Mouse (Mus musculus): ENCODE measurements around the gene Tnk2. TPM values are rescaled to one million over a fixed set of nuclear protein-coding genes. Genes with fewer than 3 reads are reported as not detected.
A peak's percentile ranks its signal among the peaks of the same experiment; 100 is the strongest.

Gene Tnk2
- polyA plus RNA-seq, 1 experiment from 2014 or later: 12.5 TPM

- H3K27me3 ChIP-seq (replicated peaks): no peaks in the 10 kb centered on the region
- H3K4me2 ChIP-seq (replicated peaks): peak overlapping the region; percentile 70
- whole genome bisulfite sequencing: 80% methylated on average over 5 of the region's 5 CpGs
- peak overlapping the region; percentile 76; the same call in 1 of the 2 replicates for H3K4me3 ChIP-seq
- no peak overlapping the region for H3K9ac ChIP-seq
- no peaks in the 10 kb centered on the region for H3K9me3 ChIP-seq
- peaks cover 11% of the 10 kb centered on the region for H3K36me3 ChIP-seq
- no peak for ATAC-seq (ENCODE audit: low FRiP score, low read depth)
- H3K27ac ChIP-seq: no peak overlapping the region
- H3K4me1 ChIP-seq: peaks cover 9% of the 10 kb centered on the region
Observed at GRCm38 (mm10) chr16:32610460-32611255, 33.0 kb upstream of the Tnk2 start.

DNA sequence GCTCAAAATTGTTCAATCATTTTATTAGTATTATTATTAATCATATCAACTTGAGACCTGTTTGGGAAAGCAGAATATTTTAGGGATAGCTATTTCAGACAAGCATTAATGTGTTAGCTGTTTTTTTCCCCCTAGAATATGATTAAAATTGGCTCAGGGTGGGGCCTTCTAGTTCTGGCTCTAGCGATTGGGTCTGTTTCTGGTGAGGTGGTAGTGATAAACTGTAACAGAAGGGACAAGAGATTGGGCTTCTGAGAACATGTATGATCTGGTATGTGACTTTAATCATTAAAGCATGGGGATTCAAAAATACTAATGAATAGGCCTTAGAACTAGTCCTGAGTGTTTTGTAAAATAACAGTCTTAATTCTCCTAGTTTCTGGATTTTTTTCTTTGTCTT lies 31.6 kb upstream of the Tnk2 start:
- Histone ChIP-seq H3K4me2 (replicated peaks) (no peak overlapping the region), H3K9ac (no peak overlapping the region), H3K36me3 (peaks cover 17% of the 10 kb centered on the region), H3K4me3 (no peak overlapping the region), H3K27ac (no peak overlapping the region), H3K9me3 (no peaks in the 10 kb centered on the region), H3K27me3 (replicated peaks) (no peaks in the 10 kb centered on the region), H3K4me1 (peaks cover 9% of the 10 kb centered on the region)
- WGBS: 91% methylated on average over 1 of the region's 1 CpGs
- ATAC-seq (ENCODE audit: low FRiP score, low read depth): no peak

DNA sequence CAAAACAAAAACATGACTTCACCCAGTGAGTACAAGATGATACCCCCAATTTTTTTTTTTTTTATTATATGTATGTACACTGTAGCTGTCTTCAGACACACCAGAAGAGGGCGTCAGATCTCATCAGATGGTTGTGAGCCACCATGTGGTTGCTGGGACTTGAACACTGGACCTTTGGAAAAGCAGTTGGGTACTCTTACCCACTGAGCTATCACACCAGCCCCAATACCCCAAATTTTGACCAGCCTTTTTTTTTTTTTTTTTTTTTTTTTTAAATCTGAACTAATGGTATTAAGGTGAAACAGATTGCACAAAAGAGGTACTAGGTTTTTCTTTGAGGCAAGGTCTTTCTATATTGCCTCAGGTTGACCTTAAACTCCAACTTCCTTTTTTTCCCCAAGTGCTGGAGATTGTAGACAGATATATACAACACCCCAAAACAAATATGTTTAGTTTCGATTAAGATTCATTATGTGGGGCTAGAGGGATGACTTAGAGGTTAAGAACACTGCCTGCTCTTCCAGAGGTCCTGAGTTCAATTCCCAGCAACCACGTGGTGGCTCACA lies 30.3 kb upstream of the Tnk2 start:
- Histone ChIP-seq H3K4me3 (no peak overlapping the region), H3K9me3 (no peaks in the 10 kb centered on the region), H3K4me1 (peaks cover 9% of the 10 kb centered on the region), H3K27me3 (replicated peaks) (no peaks in the 10 kb centered on the region), H3K27ac (no peak overlapping the region), H3K9ac (no peak overlapping the region), H3K36me3 (peaks cover 23% of the 10 kb centered on the region), H3K4me2 (replicated peaks) (no peak overlapping the region)
- no peak for ATAC-seq (ENCODE audit: low FRiP score, low read depth)
- WGBS: 87% methylated on average over 3 of the region's 3 CpGs

DNA sequence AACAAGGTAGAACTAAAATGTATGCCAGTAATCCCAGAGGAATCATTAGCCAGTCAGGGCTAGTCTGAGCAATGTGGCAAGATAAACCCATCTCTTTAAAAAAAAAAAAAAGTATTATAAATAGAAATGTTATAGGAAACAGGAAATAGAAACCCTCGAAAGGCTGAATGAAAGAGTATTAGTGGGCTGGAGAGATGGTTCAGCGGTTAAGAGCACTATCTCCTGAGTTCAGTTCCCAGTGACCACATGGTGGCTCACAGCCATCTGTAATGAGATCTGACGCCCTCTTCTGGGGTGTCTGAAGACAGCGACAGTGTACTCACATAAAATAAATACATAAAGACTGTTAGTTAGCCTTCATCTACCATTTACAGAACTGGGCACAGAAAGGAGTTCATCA lies 29.6 kb upstream of the Tnk2 start:
- WGBS: 70% methylated on average over 4 of the region's 4 CpGs

DNA sequence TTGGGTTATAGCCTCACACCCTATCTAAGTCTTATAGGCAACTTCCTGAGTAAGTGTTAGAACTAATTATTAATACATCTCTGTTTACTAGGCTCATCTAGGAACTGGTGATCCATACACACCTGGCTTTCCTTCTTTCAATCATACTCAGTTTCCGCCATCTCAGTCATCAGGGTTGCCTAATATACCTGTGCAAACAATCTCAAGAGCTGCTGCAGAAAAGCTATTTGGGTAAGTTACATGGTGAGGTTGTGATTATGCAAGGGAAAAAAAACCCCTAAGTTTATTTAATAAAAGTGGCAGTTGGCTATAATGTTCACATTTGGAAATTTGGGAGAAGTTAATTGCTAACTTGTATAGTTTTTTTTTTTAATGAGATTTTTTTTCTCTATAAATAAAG lies 24.7 kb upstream of the Tnk2 start:
- WGBS: 100% methylated on average over 1 of the region's 1 CpGs
- Histone ChIP-seq H3K9me3 (no peaks in the 10 kb centered on the region), H3K4me2 (replicated peaks) (no peak overlapping the region), H3K36me3 (peaks cover 64% of the 10 kb centered on the region), H3K4me3 (no peak overlapping the region), H3K27ac (no peak overlapping the region), H3K9ac (no peak overlapping the region), H3K4me1 (no peaks in the 10 kb centered on the region), H3K27me3 (replicated peaks) (no peaks in the 10 kb centered on the region)
- no peak for ATAC-seq (ENCODE audit: low FRiP score, low read depth)

More for the DNA sequence above, 29.6 kb upstream of the Tnk2 start:
- H3K9ac ChIP-seq: no peak overlapping the region
- no peaks in the 10 kb centered on the region for H3K27me3 ChIP-seq (replicated peaks)
- peaks cover 9% of the 10 kb centered on the region for H3K4me1 ChIP-seq
- no peaks in the 10 kb centered on the region for H3K9me3 ChIP-seq
- peaks cover 28% of the 10 kb centered on the region for H3K36me3 ChIP-seq
- H3K27ac ChIP-seq: no peak overlapping the region
- no peak overlapping the region for H3K4me3 ChIP-seq
- no peak overlapping the region for H3K4me2 ChIP-seq (replicated peaks)
- ATAC-seq (ENCODE audit: low FRiP score, low read depth): no peak

GRCm38 (mm10) chr16:32628140-32628539 lies 15.5 kb upstream of the Tnk2 start:
- ATAC-seq (ENCODE audit: low FRiP score, low read depth): no peak
- WGBS: 93% methylated on average over 8 of the region's 8 CpGs

GRCm38 (mm10) chr16:32632328-32632824 lies 11.3 kb upstream of the Tnk2 start:
- Histone ChIP-seq H3K4me2 (replicated peaks) (no peak overlapping the region), H3K4me3 (no peak overlapping the region), H3K27ac (no peak overlapping the region), H3K4me1 (no peaks in the 10 kb centered on the region), H3K9me3 (no peaks in the 10 kb centered on the region), H3K27me3 (replicated peaks) (no peaks in the 10 kb centered on the region), H3K36me3 (peaks cover 35% of the 10 kb centered on the region), H3K9ac (no peak overlapping the region)
- no peak for ATAC-seq (ENCODE audit: low FRiP score, low read depth)
- 87% methylated on average over 4 of the region's 4 CpGs for WGBS

More at GRCm38 (mm10) chr16:32628140-32628539, 15.5 kb upstream of the Tnk2 start:
- Histone ChIP-seq H3K27me3 (replicated peaks) (no peaks in the 10 kb centered on the region), H3K9ac (no peak overlapping the region), H3K9me3 (no peaks in the 10 kb centered on the region), H3K27ac (no peak overlapping the region), H3K4me1 (no peaks in the 10 kb centered on the region), H3K36me3 (peaks cover 68% of the 10 kb centered on the region), H3K4me2 (replicated peaks) (no peak overlapping the region), H3K4me3 (no peak overlapping the region)

- WGBS: 88% methylated on average over 4 of the region's 4 CpGs
- Histone ChIP-seq H3K27ac (no peak overlapping the region), H3K27me3 (replicated peaks) (no peaks in the 10 kb centered on the region), H3K9me3 (no peaks in the 10 kb centered on the region), H3K36me3 (peaks cover 25% of the 10 kb centered on the region), H3K4me2 (replicated peaks) (no peak overlapping the region), H3K9ac (no peak overlapping the region), H3K4me1 (no peaks in the 10 kb centered on the region), H3K4me3 (no peak overlapping the region)
- no peak for ATAC-seq (ENCODE audit: low FRiP score, low read depth)
Observed at GRCm38 (mm10) chr16:32633486-32634012, 10.1 kb upstream of the Tnk2 start.

DNA sequence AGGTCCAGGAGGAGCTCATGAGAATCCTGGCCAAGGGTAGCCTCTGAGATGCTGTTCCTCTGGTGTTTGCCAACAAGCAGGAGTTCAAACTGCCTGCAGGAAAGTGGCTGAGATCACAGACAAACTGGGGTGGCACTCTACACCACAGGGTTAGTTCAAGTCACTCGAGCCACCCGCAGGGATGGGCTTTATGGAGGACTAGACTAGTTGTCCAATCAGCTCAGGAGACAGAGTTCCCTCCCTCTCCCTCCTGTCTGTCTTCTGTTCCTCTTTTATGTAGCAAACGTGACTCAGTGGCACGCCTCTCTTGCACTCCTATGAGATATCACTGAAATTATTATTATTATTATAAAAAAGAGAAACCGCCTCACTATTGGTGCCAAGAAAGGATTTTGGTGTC lies 9.5 kb upstream of the Tnk2 start:
- no peak overlapping the region for H3K27ac ChIP-seq
- no peak overlapping the region for H3K4me2 ChIP-seq (replicated peaks)
- H3K9ac ChIP-seq: no peak overlapping the region
- H3K4me1 ChIP-seq: no peaks in the 10 kb centered on the region
- no peak overlapping the region for H3K4me3 ChIP-seq
- no peaks in the 10 kb centered on the region for H3K9me3 ChIP-seq
- no peak for ATAC-seq (ENCODE audit: low FRiP score, low read depth)
- H3K36me3 ChIP-seq: peaks cover 20% of the 10 kb centered on the region
- WGBS: 79% methylated on average over 5 of the region's 5 CpGs
- H3K27me3 ChIP-seq (replicated peaks): no peaks in the 10 kb centered on the region

- ATAC-seq (ENCODE audit: low FRiP score, low read depth): no peak
- Histone ChIP-seq H3K27me3 (replicated peaks) (no peaks in the 10 kb centered on the region), H3K27ac (no peak overlapping the region)
Observed at GRCm38 (mm10) chr16:32635314-32635713, 8.4 kb upstream of the Tnk2 start.

GRCm38 (mm10) chr16:32636331-32636730 lies 7.3 kb upstream of the Tnk2 start:
- Histone ChIP-seq H3K27ac (no peak overlapping the region), H3K4me1 (no peaks in the 10 kb centered on the region), H3K4me2 (replicated peaks) (no peak overlapping the region), H3K36me3 (peaks cover 4% of the 10 kb centered on the region; the same call in 1 of the 2 replicates), H3K9ac (no peak overlapping the region), H3K4me3 (no peak overlapping the region), H3K27me3 (replicated peaks) (no peaks in the 10 kb centered on the region), H3K9me3 (no peaks in the 10 kb centered on the region)
- WGBS: 89% methylated on average over 3 of the region's 3 CpGs
- ATAC-seq (ENCODE audit: low FRiP score, low read depth): no peak

More at GRCm38 (mm10) chr16:32635314-32635713, 8.4 kb upstream of the Tnk2 start:
- H3K9ac ChIP-seq: no peak overlapping the region
- H3K36me3 ChIP-seq: peaks cover 9% of the 10 kb centered on the region; the same call in 1 of the 2 replicates
- H3K4me2 ChIP-seq (replicated peaks): no peak overlapping the region
- no peaks in the 10 kb centered on the region for H3K4me1 ChIP-seq
- H3K9me3 ChIP-seq: no peaks in the 10 kb centered on the region
- H3K4me3 ChIP-seq: no peak overlapping the region
- WGBS: 81% methylated on average over 3 of the region's 3 CpGs

GRCm38 (mm10) chr16:32636871-32637521 lies 6.7 kb upstream of the Tnk2 start:
- no peaks in the 10 kb centered on the region; the same call in 1 of the 2 replicates for H3K4me1 ChIP-seq
- no peak overlapping the region for H3K4me2 ChIP-seq (replicated peaks)
- peaks cover 4% of the 10 kb centered on the region; the same call in 1 of the 2 replicates for H3K36me3 ChIP-seq
- H3K9ac ChIP-seq: no peak overlapping the region
- no peaks in the 10 kb centered on the region for H3K27me3 ChIP-seq (replicated peaks)
- no peak overlapping the region for H3K4me3 ChIP-seq
- WGBS: 29% methylated on average over 6 of the region's 6 CpGs
- no peak overlapping the region for H3K27ac ChIP-seq
- H3K9me3 ChIP-seq: no peaks in the 10 kb centered on the region
- no peak for ATAC-seq (ENCODE audit: low FRiP score, low read depth)
